Mouse (Mus musculus) megakaryocyte, embryonic 14.5 days (primary cell): ENCODE measurements around the gene Piga.

Experiments used
- FLI1 ChIP-seq: IDR thresholded peaks from 2 replicates; pipeline ENCODE4 v1.6.1; 2012; ENCODE audit warnings: low read length, inconsistent platforms, mixed read lengths
- GATA1 ChIP-seq: IDR thresholded peaks from 3 replicates; pipeline ENCODE4 v1.6.1; 2012; ENCODE audit warnings: mixed read lengths, low read length, inconsistent platforms, borderline replicate concordance

GRCm38 (mm10) chrX:164379721-164380120, 39.9 kb upstream of the Piga start:
- no peak for TF ChIP-seq FLI1
- no peak for TF ChIP-seq GATA1
